Mouse (Mus musculus) lung, embryonic 14.5 days (tissue): ENCODE measurements around the gene Tas2r143. TPM values are rescaled to one million over a fixed set of nuclear protein-coding genes. Genes with fewer than 3 reads are reported as not detected.

Experiments
- ATAC-seq: fragments of 200-750 bp; cut with Nextera tagmentation; 2 replicates; pipeline ENCODE4 v1.8.0; 2017; ENCODE audit warnings: mild to moderate bottlenecking, moderate TSS enrichment, moderate library complexity; ENCODE audit not compliant: insufficient read depth
- DNase-seq: peaks from one replicate; pipeline ENCODE4 v3.0.0-alpha.2; 2015
- H3K27ac ChIP-seq: fragments of 300-500 bp; sonication (generic); 2 replicates; pipeline ENCODE4 v1.5.1; 2014; ENCODE audit warnings: low read depth, mild to moderate bottlenecking, moderate library complexity
- H3K27me3 ChIP-seq: fragments of 300-500 bp; sonication (generic); 2 replicates; pipeline ENCODE4 v1.6.1; 2014; ENCODE audit warnings: low read length, control low read depth; ENCODE audit not compliant: insufficient read depth
- H3K36me3 ChIP-seq: fragments of 300-500 bp; sonication (generic); 2 replicates; pipeline ENCODE4 v1.6.1; 2014; ENCODE audit warnings: control low read depth; ENCODE audit not compliant: insufficient read depth
- H3K4me1 ChIP-seq: fragments of 300-500 bp; sonication (generic); 2 replicates; pipeline ENCODE4 v1.6.1; 2014; ENCODE audit warnings: antibody characterized with exemption, control low read depth; ENCODE audit not compliant: insufficient read depth
- H3K4me2 ChIP-seq: fragments of 300-500 bp; sonication (generic); 2 replicates; pipeline ENCODE4 v1.6.1; 2014; ENCODE audit warnings: mild to moderate bottlenecking
- H3K4me3 ChIP-seq: fragments of 300-500 bp; sonication (generic); 2 replicates; pipeline ENCODE4 v1.5.1; 2014; ENCODE audit warnings: low read depth, low read length
- H3K9ac ChIP-seq: fragments of 300-500 bp; sonication (generic); 2 replicates; pipeline ENCODE4 v1.6.1; 2014
- H3K9me3 ChIP-seq: fragments of 300-500 bp; sonication (generic); 2 replicates; pipeline ENCODE4 v1.6.1; 2016; ENCODE audit warnings: low read depth, low read length, control low read depth
- CTCF ChIP-seq: IDR thresholded peaks from 2 replicates; pipeline ENCODE4 v1.5.1; 2016; ENCODE audit warnings: antibody characterized with exemption, low read depth
- WGBS: fragments of 180-500 bp; shearing (Covaris S2); extraction: QIAGEN DNeasy Blood & Tissue Kit; methylation state at CpG from one replicate; pipeline ENCODE4 v1.1.7; 2014; 5-methylcytosine and 5-hydroxymethylcytosine counted together
- polyA plus RNA-seq: library from polyadenylated mRNA; unstranded; fragments of >200 nt; fragmentation: Nextera tagmentation; extraction: Ambion mirVana; gene quantifications from 2 replicates; pipeline ENCODE4 v1.2.1, GENCODE M21; 2014

Gene Tas2r143
- polyA plus RNA-seq, 1 experiment from 2014 or later, result not detected

- Histone ChIP-seq H3K4me3 (no peak overlapping the region), H3K27me3 (no peaks in the 10 kb centered on the region), H3K27ac (no peak overlapping the region; the same call in 1 of the 2 replicates), H3K4me1 (0 out of 2 replicates have a peak, but pooled peaks cover 11% of the 10 kb centered on the region), H3K9me3 (no peaks in the 10 kb centered on the region), H3K36me3 (peaks cover 64% of the 10 kb centered on the region), H3K9ac (no peak overlapping the region), H3K4me2 (no peak overlapping the region)
- DNase-seq (no peak), ATAC-seq (no peak)
- WGBS, result 86% methylated on average over 13 of the region's 13 CpGs
- TF ChIP-seq CTCF, result no peak
Observed at GRCm38 (mm10) chr6:42361041-42361895, 38.8 kb upstream of the Tas2r143 start.

- 0 out of 2 replicates have a peak, but pooled peaks cover 11% of the 10 kb centered on the region for H3K4me1 ChIP-seq
- 58% methylated on average over 1 of the region's 1 CpGs for WGBS
- H3K27me3 ChIP-seq, result no peaks in the 10 kb centered on the region
- H3K36me3 ChIP-seq, result peaks cover 56% of the 10 kb centered on the region
- no peak overlapping the region for H3K4me2 ChIP-seq
- H3K27ac ChIP-seq, result peak overlapping the region; percentile 69; the same call in 1 of the 2 replicates
- H3K9ac ChIP-seq, result no peak overlapping the region
- no peak overlapping the region for H3K4me3 ChIP-seq
- no peak for TF ChIP-seq CTCF
- no peak for ATAC-seq
- no peaks in the 10 kb centered on the region for H3K9me3 ChIP-seq
- no peak for DNase-seq
Observed at GRCm38 (mm10) chr6:42362074-42362473, 38.0 kb upstream of the Tas2r143 start.

GRCm38 (mm10) chr6:42362497-42362896, 37.5 kb upstream of the Tas2r143 start:
- H3K9ac ChIP-seq, result no peak overlapping the region
- H3K27me3 ChIP-seq, result no peaks in the 10 kb centered on the region
- ATAC-seq (peak; percentile 21; the same call in 1 of the 2 replicates), DNase-seq (no peak)
- H3K27ac ChIP-seq, result peak overlapping the region; percentile 69; the same call in 1 of the 2 replicates
- no peaks in the 10 kb centered on the region for H3K9me3 ChIP-seq
- peaks cover 51% of the 10 kb centered on the region for H3K36me3 ChIP-seq
- H3K4me2 ChIP-seq, result no peak overlapping the region
- no peak overlapping the region for H3K4me3 ChIP-seq
- no peak for TF ChIP-seq CTCF
- 0 out of 2 replicates have a peak, but pooled peaks cover 11% of the 10 kb centered on the region for H3K4me1 ChIP-seq
- 56% methylated on average over 1 of the region's 1 CpGs for WGBS

GRCm38 (mm10) chr6:42362974-42363373, 37.1 kb upstream of the Tas2r143 start:
- ATAC-seq (peak; percentile 64), DNase-seq (peak; percentile 79)
- Histone ChIP-seq H3K27me3 (no peaks in the 10 kb centered on the region), H3K4me3 (no peak overlapping the region), H3K9ac (no peak overlapping the region), H3K9me3 (no peaks in the 10 kb centered on the region), H3K36me3 (peaks cover 47% of the 10 kb centered on the region), H3K4me2 (no peak overlapping the region), H3K4me1 (0 out of 2 replicates have a peak, but pooled peaks cover 11% of the 10 kb centered on the region), H3K27ac (0 out of 2 replicates have a peak overlapping the region, but pooled peaks have one; percentile 69)
- no peak for TF ChIP-seq CTCF
- WGBS, result 27% methylated on average over 3 of the region's 3 CpGs

GRCm38 (mm10) chr6:42364066-42364465, 36.0 kb upstream of the Tas2r143 start:
- Histone ChIP-seq H3K9me3 (no peaks in the 10 kb centered on the region), H3K4me1 (0 out of 2 replicates have a peak, but pooled peaks cover 11% of the 10 kb centered on the region), H3K4me3 (no peak overlapping the region), H3K9ac (no peak overlapping the region), H3K4me2 (no peak overlapping the region), H3K36me3 (peaks cover 36% of the 10 kb centered on the region), H3K27ac (no peak overlapping the region), H3K27me3 (no peaks in the 10 kb centered on the region)
- ATAC-seq (no peak), DNase-seq (no peak)
- 86% methylated on average over 4 of the region's 4 CpGs for WGBS
- TF ChIP-seq CTCF, result no peak

GRCm38 (mm10) chr6:42364607-42365006, 35.4 kb upstream of the Tas2r143 start:
- H3K27ac ChIP-seq, result no peak overlapping the region
- DNase-seq (no peak), ATAC-seq (no peak)
- 0 out of 2 replicates have a peak, but pooled peaks cover 11% of the 10 kb centered on the region for H3K4me1 ChIP-seq
- peaks cover 30% of the 10 kb centered on the region for H3K36me3 ChIP-seq
- no peaks in the 10 kb centered on the region for H3K9me3 ChIP-seq
- 74% methylated on average over 15 of the region's 15 CpGs for WGBS
- no peaks in the 10 kb centered on the region for H3K27me3 ChIP-seq
- no peak for TF ChIP-seq CTCF
- no peak overlapping the region for H3K4me2 ChIP-seq
- no peak overlapping the region for H3K9ac ChIP-seq
- no peak overlapping the region for H3K4me3 ChIP-seq

- Histone ChIP-seq H3K9me3 (no peaks in the 10 kb centered on the region), H3K9ac (no peak overlapping the region), H3K4me2 (no peak overlapping the region), H3K27ac (no peak overlapping the region), H3K27me3 (no peaks in the 10 kb centered on the region), H3K4me3 (no peak overlapping the region), H3K4me1 (0 out of 2 replicates have a peak, but pooled peaks cover 11% of the 10 kb centered on the region), H3K36me3 (peaks cover 24% of the 10 kb centered on the region)
- 87% methylated on average over 6 of the region's 6 CpGs for WGBS
- TF ChIP-seq CTCF, result no peak
- no peak for DNase-seq
- ATAC-seq, result no peak
Observed at GRCm38 (mm10) chr6:42365215-42365614, 34.8 kb upstream of the Tas2r143 start.
